Comparison of ENCODE assay signal across 28 mouse cellular contexts in the genomic region with DNA sequence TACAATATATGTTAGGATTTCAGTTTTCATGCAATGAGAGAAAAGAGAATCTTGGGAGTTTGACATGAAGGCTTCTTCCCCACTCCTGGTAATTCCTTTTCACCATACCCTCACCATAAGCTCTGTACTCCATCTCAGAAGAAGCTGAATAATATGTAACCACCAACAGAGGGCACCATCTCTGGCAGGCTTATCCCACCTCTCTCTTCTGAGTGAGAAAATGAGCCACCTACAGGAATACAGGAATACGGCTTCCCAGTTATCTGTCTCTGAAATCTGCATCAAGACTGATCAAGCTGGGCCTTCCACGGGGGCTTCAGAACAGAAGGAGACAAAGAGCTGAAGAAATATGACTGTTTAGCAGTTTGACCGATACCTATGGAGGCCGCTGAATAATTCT.
DNase-seq lines count a peak whose midpoint lies in the region; ATAC-seq and TF ChIP-seq lines count a peak whose summit lies in the region.
"Had no signal": no experiment of that assay in that cellular context is flagged by ENCODE, and none has a peak within 500 bp of the region (broad histone marks: within the 10 kb centered on the region; RNA-seq: fewer than 3 reads in every experiment).

No protein-coding gene starts in this region.

- TF ChIP-seq CTCF in layer of hippocampus, adult 2 months (conservative IDR thresholded peaks at IDR 0.05): peak; percentile 56
- peak; percentile 47 for TF ChIP-seq CTCF in midbrain, postnatal 0 days (IDR thresholded peaks at IDR 0.05)

- no peaks in the 10 kb centered on the region for H3K36me3 ChIP-seq in midbrain, postnatal 0 days (ENCODE audit: insufficient read depth, low read length)
- no peaks in the 10 kb centered on the region for H3K36me3 ChIP-seq in midbrain, embryonic 14.5 days (ENCODE audit: control insufficient read depth, insufficient read depth, low read length)
- H3K36me3 ChIP-seq: embryonic facial prominence, embryonic 13.5 days; forebrain, embryonic 10.5 days; heart, embryonic 13.5 days; hindbrain, embryonic 15.5 days; limb, embryonic 10.5 days; limb, embryonic 15.5 days; liver, embryonic 13.5 days; midbrain, embryonic 13.5 days; neural tube, embryonic 15.5 days had no signal

- WGBS in midbrain, postnatal 0 days: 92% methylated on average over 4 of the region's 4 CpGs
- WGBS in midbrain, embryonic 14.5 days: 86% methylated on average over 4 of the region's 4 CpGs

- no peak overlapping the region for H3K9ac ChIP-seq in midbrain, postnatal 0 days (replicated peaks; ENCODE audit: low read length, poor library complexity, severe bottlenecking)
- H3K9ac ChIP-seq in midbrain, embryonic 14.5 days (replicated peaks; ENCODE audit: low read length): no peak overlapping the region
- H3K9ac ChIP-seq: embryonic facial prominence, embryonic 13.5 days; heart, embryonic 13.5 days; hindbrain, embryonic 15.5 days; limb, embryonic 15.5 days; liver, embryonic 13.5 days; midbrain, embryonic 13.5 days; neural tube, embryonic 15.5 days had no signal

- H3K4me2 ChIP-seq in midbrain, postnatal 0 days (ENCODE audit: low read depth, low read length, poor library complexity, severe bottlenecking): no peak overlapping the region
- H3K4me2 ChIP-seq in midbrain, embryonic 14.5 days (ENCODE audit: low read length): no peak overlapping the region
- H3K4me2 ChIP-seq: embryonic facial prominence, embryonic 13.5 days; heart, embryonic 13.5 days; hindbrain, embryonic 15.5 days; limb, embryonic 15.5 days; liver, embryonic 13.5 days; midbrain, embryonic 13.5 days; neural tube, embryonic 15.5 days had no signal

- DNase-seq in embryo, embryonic 11 days: peak; percentile 8
- DNase-seq in embryo, embryonic 10 days (ENCODE audit: low spot score): no peak
- DNase-seq in layer of hippocampus, adult 2 months (ENCODE audit: low spot score in 2 of 2): no peak
- no peak for DNase-seq in layer of hippocampus, adult 11-12 months (ENCODE audit: low spot score)
- DNase-seq in midbrain, postnatal 0 days (ENCODE audit: low spot score): no peak
- no peak for DNase-seq in midbrain, embryonic 14.5 days
- no peak for DNase-seq in heart, adult 11 months
- DNase-seq in layer of hippocampus, adult 18-20 months (ENCODE audit: low spot score in 2 of 2): no peak
- DNase-seq: adrenal gland, postnatal 10 days; cerebellum, adult 11-12 months; cerebellum, adult 9-11 months; heart, postnatal 10 days; kidney, adult 8-10 months; kidney, postnatal 10 days; liver, embryonic 13.5 days; lung, adult 2 months; lung, postnatal 36 days; retina, postnatal 1 day; right cerebral cortex, postnatal 14 days had no signal

- no peak overlapping the region for H3K4me3 ChIP-seq in layer of hippocampus, adult 2 months
- no peak overlapping the region for H3K4me3 ChIP-seq in midbrain, postnatal 0 days (ENCODE audit: low read depth, low read length)
- H3K4me3 ChIP-seq in midbrain, embryonic 14.5 days (replicated peaks; ENCODE audit: low read depth, low read length): no peak overlapping the region
- H3K4me3 ChIP-seq: embryonic facial prominence, embryonic 13.5 days; forebrain, embryonic 10.5 days; heart, embryonic 13.5 days; hindbrain, embryonic 15.5 days; limb, embryonic 10.5 days; limb, embryonic 15.5 days; liver, embryonic 13.5 days; midbrain, embryonic 13.5 days; neural tube, embryonic 15.5 days had no signal

- no peak overlapping the region for H3K27ac ChIP-seq in layer of hippocampus, adult 2 months
- H3K27ac ChIP-seq in midbrain, postnatal 0 days (ENCODE audit: low read depth, low read length): no peak overlapping the region
- H3K27ac ChIP-seq in midbrain, embryonic 14.5 days (replicated peaks; ENCODE audit: low read depth, low read length): no peak overlapping the region
- H3K27ac ChIP-seq: embryonic facial prominence, embryonic 13.5 days; forebrain, embryonic 10.5 days; heart, embryonic 13.5 days; hindbrain, embryonic 15.5 days; limb, embryonic 10.5 days; limb, embryonic 15.5 days; liver, embryonic 13.5 days; midbrain, embryonic 13.5 days; neural tube, embryonic 15.5 days had no signal

- H3K27me3 ChIP-seq in midbrain, postnatal 0 days (ENCODE audit: insufficient read depth, low read length): no peaks in the 10 kb centered on the region
- H3K27me3 ChIP-seq in midbrain, embryonic 14.5 days (ENCODE audit: control insufficient read depth, insufficient read depth, low read length): no peaks in the 10 kb centered on the region
- H3K27me3 ChIP-seq: embryonic facial prominence, embryonic 13.5 days; heart, embryonic 13.5 days; hindbrain, embryonic 15.5 days; limb, embryonic 15.5 days; liver, embryonic 13.5 days; midbrain, embryonic 13.5 days; neural tube, embryonic 15.5 days had no signal

- H3K9me3 ChIP-seq in midbrain, postnatal 0 days (ENCODE audit: low read length): no peaks in the 10 kb centered on the region
- H3K9me3 ChIP-seq in midbrain, embryonic 14.5 days (ENCODE audit: control insufficient read depth, low read length): peaks cover 3% of the 10 kb centered on the region; the same call in 1 of the 2 replicates
- H3K9me3 ChIP-seq: embryonic facial prominence, embryonic 13.5 days; forebrain, embryonic 10.5 days; hindbrain, embryonic 15.5 days; limb, embryonic 10.5 days; limb, embryonic 15.5 days; liver, embryonic 13.5 days; midbrain, embryonic 13.5 days; neural tube, embryonic 15.5 days had no signal

- ATAC-seq in midbrain, postnatal 0 days (ENCODE audit: low FRiP score): no peak
- ATAC-seq in midbrain, embryonic 14.5 days (ENCODE audit: low FRiP score, low TSS enrichment): no peak
- ATAC-seq: forebrain, embryonic 16.5 days; midbrain, embryonic 13.5 days had no signal

- no peaks in the 10 kb centered on the region for H3K4me1 ChIP-seq in midbrain, postnatal 0 days (ENCODE audit: insufficient read depth, low read length)
- H3K4me1 ChIP-seq in midbrain, embryonic 14.5 days (ENCODE audit: control insufficient read depth, insufficient read depth, low read length): no peaks in the 10 kb centered on the region
- H3K4me1 ChIP-seq: embryonic facial prominence, embryonic 13.5 days; forebrain, embryonic 10.5 days; heart, embryonic 13.5 days; hindbrain, embryonic 15.5 days; limb, embryonic 10.5 days; limb, embryonic 15.5 days; liver, embryonic 13.5 days; midbrain, embryonic 13.5 days; neural tube, embryonic 15.5 days had no signal
